Mouse (Mus musculus) limb, embryonic 15.5 days (tissue): ENCODE measurements around the gene Adgrb3. TPM values are rescaled to one million over a fixed set of nuclear protein-coding genes. Genes with fewer than 3 reads are reported as not detected.
A peak's percentile ranks its signal among the peaks of the same experiment; 100 is the strongest.

Experiments used
- ATAC-seq: fragments of 200-750 bp; cut with Nextera tagmentation; 2 replicates; pipeline ENCODE4 v1.8.0; 2017; ENCODE audit warnings: low read depth, moderate TSS enrichment; ENCODE audit not compliant: insufficient number of reproducible peaks, low FRiP score, low TSS enrichment
- H3K27ac ChIP-seq: fragments of 300-500 bp; sonication (generic); 2 replicates; pipeline ENCODE4 v1.5.1; 2015; ENCODE audit warnings: moderate library complexity, mild to moderate bottlenecking, inconsistent platforms
- H3K27me3 ChIP-seq: fragments of 300-500 bp; sonication (generic); 2 replicates; pipeline ENCODE4 v1.6.1; 2015; ENCODE audit warnings: inconsistent platforms
- H3K36me3 ChIP-seq: fragments of 300-500 bp; sonication (generic); 2 replicates; pipeline ENCODE4 v1.6.1; 2015; ENCODE audit warnings: inconsistent platforms
- H3K4me1 ChIP-seq: fragments of 300-500 bp; sonication (generic); 2 replicates; pipeline ENCODE4 v1.6.1; 2015; ENCODE audit warnings: inconsistent platforms
- H3K4me2 ChIP-seq: fragments of 300-500 bp; sonication (generic); 2 replicates; pipeline ENCODE4 v1.6.1; 2015; ENCODE audit warnings: mild to moderate bottlenecking, inconsistent platforms
- H3K4me3 ChIP-seq: fragments of 300-500 bp; sonication (generic); 2 replicates; pipeline ENCODE4 v1.5.1; 2015; ENCODE audit warnings: mild to moderate bottlenecking, inconsistent platforms
- H3K9ac ChIP-seq: fragments of 300-500 bp; sonication (generic); 2 replicates; pipeline ENCODE4 v1.6.1; 2015; ENCODE audit warnings: inconsistent platforms
- H3K9me3 ChIP-seq: fragments of 300-500 bp; sonication (generic); 2 replicates; pipeline ENCODE4 v1.6.1; 2016; ENCODE audit warnings: inconsistent platforms
- WGBS: fragments of 180-500 bp; shearing (Covaris S2); methylation state at CpG from one replicate; pipeline ENCODE4 v1.1.7; 2015; 5-methylcytosine and 5-hydroxymethylcytosine counted together
- polyA plus RNA-seq: library from polyadenylated mRNA; unstranded; fragments of >200 nt; fragmentation: Nextera tagmentation; extraction: Ambion mirVana; gene quantifications from 2 replicates; pipeline ENCODE4 v1.2.1, GENCODE M21; 2015

Adgrb3 gene
- polyA plus RNA-seq, 1 experiment from 2014 or later: 2.0 TPM

GRCm38 (mm10) chr1:25204636-25205035, 624.9 kb downstream of the Adgrb3 start:
- Histone ChIP-seq H3K4me3 (no peak overlapping the region), H3K36me3 (no peaks in the 10 kb centered on the region), H3K27me3 (no peaks in the 10 kb centered on the region), H3K9ac (no peak overlapping the region), H3K4me1 (no peaks in the 10 kb centered on the region), H3K27ac (no peak overlapping the region), H3K9me3 (no peaks in the 10 kb centered on the region), H3K4me2 (no peak overlapping the region)
- 51% methylated on average over 5 of the region's 5 CpGs for WGBS
- no peak for ATAC-seq

DNA sequence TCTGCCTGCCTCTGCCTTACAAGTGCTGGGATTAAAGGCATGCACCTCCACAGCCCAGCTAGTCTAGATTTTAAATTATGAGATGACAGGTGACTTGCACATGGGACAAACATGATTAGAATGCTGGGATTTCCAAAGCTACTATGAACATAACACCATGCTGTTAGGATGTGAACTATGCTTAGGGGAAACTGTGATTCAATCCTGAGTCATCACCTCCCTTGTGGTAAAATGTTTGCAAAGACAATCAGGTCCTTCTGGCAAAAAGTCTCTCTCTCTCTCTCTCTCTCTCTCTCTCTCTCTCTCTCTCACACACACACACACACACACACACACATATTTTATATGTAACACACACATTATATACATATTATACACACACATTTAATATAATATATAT, 630.1 kb downstream of the Adgrb3 start:
- no peak overlapping the region for H3K4me3 ChIP-seq
- H3K4me2 ChIP-seq: no peak overlapping the region
- H3K27ac ChIP-seq: no peak overlapping the region
- no peak for ATAC-seq
- H3K27me3 ChIP-seq: no peaks in the 10 kb centered on the region
- no peak overlapping the region for H3K9ac ChIP-seq
- H3K9me3 ChIP-seq: no peaks in the 10 kb centered on the region
- H3K36me3 ChIP-seq: no peaks in the 10 kb centered on the region
- no peaks in the 10 kb centered on the region for H3K4me1 ChIP-seq

- Histone ChIP-seq H3K4me2 (no peak overlapping the region), H3K9me3 (no peaks in the 10 kb centered on the region), H3K4me1 (0 out of 2 replicates have a peak, but pooled peaks cover 3% of the 10 kb centered on the region), H3K27me3 (no peaks in the 10 kb centered on the region), H3K36me3 (no peaks in the 10 kb centered on the region), H3K27ac (no peak overlapping the region), H3K4me3 (no peak overlapping the region), H3K9ac (no peak overlapping the region)
- no peak for ATAC-seq
- WGBS: 87% methylated on average over 11 of the region's 11 CpGs
These were observed 637.5 kb downstream of the Adgrb3 start for GRCm38 (mm10) chr1:25191986-25192385.

GRCm38 (mm10) chr1:25189261-25189660, 640.2 kb downstream of the Adgrb3 start:
- H3K9ac ChIP-seq: no peak overlapping the region
- no peaks in the 10 kb centered on the region for H3K27me3 ChIP-seq
- ATAC-seq: no peak
- no peaks in the 10 kb centered on the region for H3K9me3 ChIP-seq
- H3K27ac ChIP-seq: no peak overlapping the region
- H3K4me1 ChIP-seq: 0 out of 2 replicates have a peak, but pooled peaks cover 3% of the 10 kb centered on the region
- 33% methylated on average over 9 of the region's 9 CpGs for WGBS
- no peaks in the 10 kb centered on the region for H3K36me3 ChIP-seq
- no peak overlapping the region for H3K4me2 ChIP-seq
- no peak overlapping the region for H3K4me3 ChIP-seq

DNA sequence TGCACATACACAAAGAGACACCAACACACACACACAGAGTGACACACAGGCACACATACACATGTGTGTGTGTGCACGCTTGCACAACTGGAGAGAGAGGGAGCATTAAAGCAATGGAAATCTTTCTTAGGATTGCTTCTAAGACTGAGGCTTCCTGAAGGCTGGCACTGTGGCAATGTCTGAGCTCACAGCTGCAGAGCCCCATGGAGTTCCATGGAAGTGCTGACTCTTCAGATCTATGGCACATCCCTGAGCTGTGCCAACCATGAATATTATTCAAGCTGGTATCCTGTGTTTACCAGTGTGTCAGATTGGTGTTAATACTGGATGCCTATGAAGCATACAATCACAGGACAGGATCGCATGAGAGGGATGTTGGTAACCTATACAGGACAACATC, 643.6 kb downstream of the Adgrb3 start:
- no peak for ATAC-seq
- Histone ChIP-seq H3K9ac (no peak overlapping the region), H3K27me3 (no peaks in the 10 kb centered on the region), H3K4me2 (no peak overlapping the region), H3K9me3 (no peaks in the 10 kb centered on the region), H3K4me1 (0 out of 2 replicates have a peak, but pooled peaks cover 3% of the 10 kb centered on the region), H3K27ac (no peak overlapping the region), H3K36me3 (no peaks in the 10 kb centered on the region), H3K4me3 (no peak overlapping the region)
- 94% methylated on average over 2 of the region's 2 CpGs for WGBS

DNA sequence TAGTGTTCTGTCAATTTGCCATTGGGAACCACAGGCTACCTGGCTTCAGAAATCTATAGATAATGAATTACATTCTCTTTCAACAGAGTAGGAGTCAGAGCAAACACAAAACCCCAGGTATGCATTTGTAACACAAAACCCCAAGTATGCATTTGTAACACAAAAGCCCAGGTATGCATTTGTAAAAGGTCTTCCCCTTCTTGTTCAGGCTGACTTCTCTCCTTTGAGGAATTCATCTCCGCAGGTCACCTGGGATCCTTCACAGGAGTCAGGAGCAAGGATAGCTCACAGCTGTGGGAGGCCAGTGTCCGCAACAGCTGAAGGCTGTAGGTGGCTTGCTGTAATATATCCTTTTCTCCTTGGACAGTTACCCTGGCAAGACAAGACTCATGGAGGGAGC, 647.6 kb downstream of the Adgrb3 start:
- 63% methylated on average over 2 of the region's 2 CpGs for WGBS
- Histone ChIP-seq H3K36me3 (no peaks in the 10 kb centered on the region), H3K4me3 (no peak overlapping the region), H3K9ac (no peak overlapping the region), H3K4me2 (no peak overlapping the region), H3K4me1 (no peaks in the 10 kb centered on the region), H3K27me3 (no peaks in the 10 kb centered on the region), H3K9me3 (no peaks in the 10 kb centered on the region), H3K27ac (no peak overlapping the region)
- no peak for ATAC-seq

DNA sequence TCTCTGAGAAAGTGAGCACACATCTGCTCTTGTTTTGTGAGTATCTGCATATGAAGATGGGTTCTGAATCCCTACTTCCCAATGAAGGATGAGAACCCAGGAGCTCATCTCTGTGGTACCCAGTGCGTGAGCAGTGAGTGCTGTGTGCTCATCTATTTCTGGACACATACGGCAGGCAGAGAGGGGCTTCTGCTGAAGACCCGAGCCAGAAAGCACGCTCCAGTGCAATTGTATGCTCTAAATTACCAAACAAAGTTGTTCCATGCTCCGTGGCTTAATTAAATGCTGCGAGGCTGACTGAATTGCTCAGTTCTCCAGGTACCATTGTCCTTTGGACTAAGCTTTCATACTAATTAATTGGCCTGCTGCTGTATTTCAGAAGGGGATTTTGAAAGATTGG, 648.9 kb downstream of the Adgrb3 start:
- H3K4me2 ChIP-seq: no peak overlapping the region
- no peak overlapping the region for H3K4me3 ChIP-seq
- H3K27me3 ChIP-seq: no peaks in the 10 kb centered on the region
- no peaks in the 10 kb centered on the region for H3K36me3 ChIP-seq
- no peaks in the 10 kb centered on the region for H3K4me1 ChIP-seq
- no peak overlapping the region for H3K27ac ChIP-seq
- no peak for ATAC-seq
- no peaks in the 10 kb centered on the region for H3K9me3 ChIP-seq
- 63% methylated on average over 6 of the region's 6 CpGs for WGBS
- no peak overlapping the region for H3K9ac ChIP-seq

- Histone ChIP-seq H3K36me3 (no peaks in the 10 kb centered on the region), H3K9me3 (no peaks in the 10 kb centered on the region), H3K4me3 (no peak overlapping the region), H3K4me2 (no peak overlapping the region), H3K27me3 (no peaks in the 10 kb centered on the region), H3K27ac (no peak overlapping the region), H3K4me1 (no peaks in the 10 kb centered on the region), H3K9ac (no peak overlapping the region)
- no peak for ATAC-seq
- WGBS: 63% methylated on average over 9 of the region's 9 CpGs
These were observed 649.5 kb downstream of the Adgrb3 start for GRCm38 (mm10) chr1:25179860-25180582.

GRCm38 (mm10) chr1:25178347-25179130, 651.0 kb downstream of the Adgrb3 start:
- no peak for ATAC-seq
- Histone ChIP-seq H3K9me3 (no peaks in the 10 kb centered on the region), H3K27ac (no peak overlapping the region), H3K36me3 (no peaks in the 10 kb centered on the region), H3K9ac (no peak overlapping the region), H3K4me1 (no peaks in the 10 kb centered on the region), H3K4me3 (no peak overlapping the region), H3K4me2 (no peak overlapping the region), H3K27me3 (no peaks in the 10 kb centered on the region)
- 36% methylated on average over 21 of the region's 21 CpGs for WGBS

- Histone ChIP-seq H3K9me3 (no peaks in the 10 kb centered on the region), H3K4me2 (no peak overlapping the region), H3K9ac (no peak overlapping the region), H3K27ac (no peak overlapping the region), H3K4me3 (no peak overlapping the region), H3K36me3 (no peaks in the 10 kb centered on the region), H3K27me3 (no peaks in the 10 kb centered on the region), H3K4me1 (no peaks in the 10 kb centered on the region)
- WGBS: 86% methylated on average over 5 of the region's 5 CpGs
- no peak for ATAC-seq
These were observed 662.4 kb downstream of the Adgrb3 start for GRCm38 (mm10) chr1:25167120-25167519.

GRCm38 (mm10) chr1:25166036-25166796, 663.3 kb downstream of the Adgrb3 start:
- H3K4me2 ChIP-seq: no peak overlapping the region
- no peaks in the 10 kb centered on the region for H3K9me3 ChIP-seq
- ATAC-seq: no peak
- no peaks in the 10 kb centered on the region for H3K4me1 ChIP-seq
- H3K27ac ChIP-seq: 0 out of 2 replicates have a peak overlapping the region, but pooled peaks have one; percentile 11
- H3K36me3 ChIP-seq: no peaks in the 10 kb centered on the region
- 41% methylated on average over 11 of the region's 11 CpGs for WGBS
- no peak overlapping the region for H3K9ac ChIP-seq
- H3K27me3 ChIP-seq: no peaks in the 10 kb centered on the region
- H3K4me3 ChIP-seq: no peak overlapping the region

- Histone ChIP-seq H3K9ac (no peak overlapping the region), H3K4me1 (no peaks in the 10 kb centered on the region), H3K36me3 (no peaks in the 10 kb centered on the region), H3K27me3 (no peaks in the 10 kb centered on the region), H3K4me3 (no peak overlapping the region), H3K4me2 (no peak overlapping the region), H3K27ac (no peak overlapping the region), H3K9me3 (no peaks in the 10 kb centered on the region)
- 72% methylated on average over 6 of the region's 6 CpGs for WGBS
- ATAC-seq: no peak
These were observed 665.9 kb downstream of the Adgrb3 start for GRCm38 (mm10) chr1:25163561-25163960.
